Mouse (Mus musculus): ENCODE measurements at regions not wholly inside any gene's neighbourhood (a gene's known extent, or its start where the extent isn't known, plus 50 kb on each side); places are given as distances from the start of the nearest gene placed in this dataset.

GRCm38 (mm10) chr12:70628384-70629365 lies 175.8 kb downstream of the Tmx1 start:
- DNase-seq (ENCODE audit: low spot score in 2 of 2), result peak in 1 of 2 experiments; percentile 8

DNA sequence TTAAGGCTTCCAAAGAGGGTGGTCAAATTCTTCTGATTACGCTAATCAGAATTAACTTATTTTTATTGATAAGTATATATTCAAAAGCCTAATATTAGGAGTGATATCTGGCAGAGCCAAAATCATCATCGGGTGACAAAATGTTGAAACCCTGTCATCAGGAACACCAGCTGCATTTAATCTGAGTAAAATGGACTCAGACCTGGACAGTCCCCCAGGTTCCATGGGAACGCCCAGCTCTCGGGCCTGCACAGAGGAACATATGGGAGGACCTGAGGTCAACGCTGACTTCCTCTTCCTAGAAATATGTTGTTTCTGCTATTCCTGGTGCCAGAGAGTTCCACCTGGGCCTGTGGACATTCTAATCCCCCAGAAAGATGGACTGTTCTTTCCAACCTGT lies 176.5 kb downstream of the Tmx1 start:
- DNase-seq (ENCODE audit: low spot score in 2 of 2), result peak in 1 of 2 experiments; percentile 6

GRCm38 (mm10) chr12:70631281-70631680 lies 178.4 kb downstream of the Tmx1 start:
- DNase-seq (ENCODE audit: low spot score in 2 of 2), result peak in 1 of 2 experiments; percentile 5

DNA sequence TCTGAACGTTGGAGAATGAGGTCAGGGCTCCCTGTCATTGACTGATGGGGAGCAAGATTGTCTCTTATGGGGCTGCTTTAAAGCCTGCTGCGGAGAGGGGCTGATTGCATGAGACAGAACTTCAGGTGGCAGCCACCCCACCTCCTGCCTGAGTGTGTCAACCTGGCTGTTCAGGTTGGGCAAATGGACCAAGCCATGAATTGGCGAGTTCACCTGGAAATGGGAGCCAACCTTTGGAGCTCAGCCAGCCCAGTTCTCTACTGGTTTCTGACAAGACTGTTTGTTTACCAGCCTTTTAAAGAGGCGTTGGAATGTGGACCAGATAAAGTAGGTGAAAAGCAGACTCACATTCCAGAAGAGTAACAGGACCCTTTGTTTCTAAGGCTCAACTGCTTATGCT lies 180.3 kb downstream of the Tmx1 start:
- no peak for DNase-seq (ENCODE audit: low spot score in 2 of 2)

DNA sequence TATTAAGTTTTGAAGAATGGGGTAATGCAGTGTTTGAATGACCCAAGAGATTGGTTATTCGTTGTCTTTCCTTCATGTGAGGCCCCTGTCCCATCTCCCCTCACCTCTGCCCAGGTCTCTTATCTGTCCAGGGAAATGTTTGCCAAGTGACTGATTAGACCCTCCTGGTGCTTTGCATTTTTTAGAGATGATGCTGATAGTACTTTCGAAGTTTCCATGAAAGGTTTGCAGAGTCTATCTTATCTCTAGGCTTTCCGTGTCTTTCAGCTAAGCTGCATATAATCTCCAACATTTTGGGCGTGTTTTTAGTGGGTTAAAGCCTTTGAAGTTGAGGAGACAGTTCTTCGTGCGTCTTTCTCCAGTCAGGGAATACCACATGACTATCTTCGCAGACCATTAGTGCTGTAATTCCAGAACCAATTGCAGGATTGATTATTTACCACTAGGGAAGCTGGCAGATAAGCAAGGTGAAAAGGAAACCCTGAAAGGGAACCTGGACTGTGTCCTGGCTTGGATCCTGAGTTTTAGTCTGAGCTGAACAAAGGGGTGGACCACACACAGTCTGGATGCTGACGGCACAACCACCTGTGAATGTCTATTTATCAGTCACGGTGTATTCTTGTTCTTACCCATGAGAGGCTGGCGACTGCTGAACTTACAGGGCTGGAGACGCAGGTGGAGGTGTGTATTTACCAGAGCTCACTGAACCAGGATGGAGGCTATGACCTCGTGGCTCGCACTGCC lies 180.9 kb downstream of the Tmx1 start:
- DNase-seq (ENCODE audit: low spot score in 2 of 2), result no peak

- no peak for DNase-seq (ENCODE audit: low spot score in 2 of 2)
Observed at GRCm38 (mm10) chr12:70635997-70636396, 183.1 kb downstream of the Tmx1 start.

- DNase-seq (ENCODE audit: low spot score in 2 of 2), result peak in 1 of 2 experiments; percentile 2
Observed at GRCm38 (mm10) chr12:70640186-70640585, 185.1 kb upstream of the Frmd6 start.

- DNase-seq (ENCODE audit: low spot score in 2 of 2), result no peak
Observed at GRCm38 (mm10) chr12:70644910-70645309, 180.4 kb upstream of the Frmd6 start.

DNA sequence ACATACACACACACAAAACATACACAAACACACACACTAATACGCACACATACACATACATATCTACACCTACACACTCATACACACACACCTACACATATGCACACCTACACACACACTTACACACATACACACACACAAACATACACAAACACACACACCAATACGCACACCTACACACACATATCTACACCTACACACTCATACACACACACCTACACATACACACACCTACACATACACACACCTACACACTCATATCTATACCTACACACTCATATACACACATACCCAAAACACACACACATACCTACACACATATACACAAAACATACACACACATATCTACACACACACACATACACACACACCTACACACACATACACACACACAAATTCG lies 179.9 kb upstream of the Frmd6 start:
- DNase-seq (ENCODE audit: low spot score in 2 of 2), result no peak

DNA sequence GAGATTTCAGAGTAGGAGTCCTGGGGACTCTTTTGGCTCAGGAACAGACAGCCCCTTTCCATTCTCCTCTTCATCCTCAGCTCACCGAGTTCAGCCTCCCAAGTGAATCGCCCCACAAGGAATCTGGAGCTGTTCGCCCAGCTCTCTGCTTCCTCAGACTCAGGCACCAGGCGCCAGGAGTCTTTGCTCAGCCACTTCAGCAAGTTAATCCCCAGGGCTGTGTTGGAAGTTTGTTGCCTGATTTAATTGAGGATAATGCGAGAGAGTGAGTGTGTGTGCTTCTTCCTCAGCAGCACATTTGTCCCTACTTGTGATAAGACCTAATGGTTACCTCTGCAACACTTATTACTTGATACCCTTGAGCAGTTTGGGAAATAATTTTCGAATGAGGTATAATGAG lies 177.8 kb upstream of the Frmd6 start:
- DNase-seq (ENCODE audit: low spot score in 2 of 2), result no peak

DNA sequence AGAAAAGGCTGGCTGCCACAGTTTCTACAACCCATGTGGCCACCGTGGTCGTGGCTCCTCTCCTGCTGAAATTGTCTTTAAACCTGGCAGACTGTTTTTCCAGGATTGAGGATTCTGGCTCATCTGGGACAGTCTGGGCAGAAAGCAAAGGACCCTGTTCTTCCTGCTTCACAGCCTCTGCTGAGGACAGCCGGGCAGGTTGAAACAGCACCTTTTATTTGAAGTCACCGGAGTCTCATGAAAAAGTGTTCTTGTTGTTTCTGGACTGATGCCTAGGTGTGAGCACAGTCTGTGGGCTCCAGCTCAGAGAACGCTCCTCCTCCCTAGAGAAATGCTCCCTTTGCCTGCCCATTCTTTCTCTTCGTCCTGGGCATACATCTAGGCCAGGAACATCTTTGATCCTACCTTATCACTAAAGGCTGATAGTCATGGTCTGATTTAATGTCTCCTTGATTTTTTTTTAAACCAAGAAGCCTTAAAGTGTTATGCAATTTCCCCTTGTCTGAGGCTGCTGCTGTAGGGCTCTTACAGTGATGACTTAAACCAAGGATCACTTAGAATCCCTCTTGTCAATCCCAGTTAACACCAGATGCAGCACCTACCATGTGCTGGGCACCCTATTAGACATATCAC lies 177.0 kb upstream of the Frmd6 start:
- DNase-seq (ENCODE audit: low spot score in 2 of 2), result no peak

DNA sequence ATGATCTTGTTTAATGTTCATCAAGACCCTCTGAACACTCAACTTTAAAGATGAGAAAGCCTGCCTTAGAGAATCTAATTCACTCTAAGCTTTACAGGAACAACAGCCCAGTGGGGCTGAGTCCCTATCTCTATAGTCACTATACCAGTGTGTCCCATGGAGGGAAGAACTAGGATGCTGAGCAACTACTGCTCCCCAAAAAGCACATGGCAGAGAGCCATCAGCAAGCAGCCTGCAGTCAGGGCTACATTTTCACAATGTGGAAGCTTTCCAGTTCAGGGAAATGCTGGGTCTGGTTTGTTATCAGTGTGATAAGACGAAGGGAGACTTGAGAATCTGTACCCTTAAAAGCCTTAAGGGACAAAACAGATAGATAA lies 176.5 kb upstream of the Frmd6 start:
- DNase-seq (ENCODE audit: low spot score in 2 of 2), result no peak

- DNase-seq (ENCODE audit: low spot score in 2 of 2), result no peak
Observed at GRCm38 (mm10) chr12:70649691-70650090, 175.6 kb upstream of the Frmd6 start.

DNA sequence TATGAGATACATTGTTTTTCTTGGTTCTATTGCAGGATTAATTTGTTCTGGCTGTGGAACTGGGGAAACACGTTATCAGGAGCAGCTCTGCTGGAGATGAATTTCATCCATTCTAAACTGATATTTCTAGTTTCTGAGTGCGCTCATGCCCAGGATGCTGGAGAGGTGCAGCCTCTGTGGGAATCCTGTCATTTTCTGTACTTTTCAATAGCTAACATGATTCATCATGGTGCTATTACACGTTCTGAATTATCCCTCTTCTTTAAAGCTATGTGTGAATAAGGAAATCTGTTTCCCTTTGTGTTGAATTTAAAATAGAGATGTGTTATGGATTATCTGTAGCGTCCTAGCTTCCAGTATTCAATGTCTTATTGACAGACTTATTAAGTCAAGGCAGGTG lies 174.8 kb upstream of the Frmd6 start:
- no peak for DNase-seq (ENCODE audit: low spot score in 2 of 2)

DNA sequence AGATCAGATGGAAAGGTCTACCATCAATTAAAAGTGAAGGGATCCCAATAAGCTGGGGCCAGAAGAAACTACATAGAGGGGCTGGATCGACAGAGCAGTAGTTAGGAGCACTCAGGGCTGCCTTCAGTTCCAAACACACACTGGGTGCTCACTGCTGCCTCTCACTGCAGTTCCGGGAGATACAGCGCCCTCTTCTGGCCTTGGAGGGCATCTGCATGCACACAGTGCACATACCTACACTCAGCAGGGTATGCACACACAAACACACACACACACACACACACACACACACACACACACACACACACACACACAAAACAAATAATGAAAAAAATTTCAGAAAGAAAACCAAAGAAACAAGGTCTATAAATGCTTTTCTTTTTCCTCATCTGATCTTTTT lies 172.6 kb upstream of the Frmd6 start:
- DNase-seq (ENCODE audit: low spot score in 2 of 2), result no peak

DNA sequence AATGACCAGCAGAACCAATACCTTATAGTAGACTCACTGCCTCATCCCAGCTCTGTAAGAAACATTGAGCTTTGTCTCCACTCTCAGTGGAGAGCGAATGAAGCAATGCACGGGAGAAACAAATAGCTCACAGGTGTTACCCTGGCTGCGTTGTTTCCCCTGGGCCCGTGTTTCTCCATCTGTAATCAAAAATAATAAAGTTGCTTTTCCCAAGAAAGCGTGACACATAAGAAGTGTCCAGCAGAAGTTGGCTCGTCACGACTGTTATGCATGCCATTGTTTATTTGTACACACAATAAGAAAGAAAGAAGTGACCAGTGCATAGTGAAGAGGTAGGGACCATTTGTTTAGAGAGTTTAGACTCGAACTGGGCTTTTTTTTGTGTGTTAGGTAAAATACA lies 171.3 kb upstream of the Frmd6 start:
- DNase-seq (ENCODE audit: low spot score in 2 of 2), result no peak

- peak in 1 of 2 experiments; percentile 41 for DNase-seq (ENCODE audit: low spot score in 2 of 2)
Observed at GRCm38 (mm10) chr12:70654546-70654945, 170.8 kb upstream of the Frmd6 start.

GRCm38 (mm10) chr12:70655411-70655811 lies 169.9 kb upstream of the Frmd6 start:
- DNase-seq (ENCODE audit: low spot score in 2 of 2), result no peak

- no peak for DNase-seq (ENCODE audit: low spot score in 2 of 2)
Observed at GRCm38 (mm10) chr12:70655900-70656544, 169.3 kb upstream of the Frmd6 start.

DNA sequence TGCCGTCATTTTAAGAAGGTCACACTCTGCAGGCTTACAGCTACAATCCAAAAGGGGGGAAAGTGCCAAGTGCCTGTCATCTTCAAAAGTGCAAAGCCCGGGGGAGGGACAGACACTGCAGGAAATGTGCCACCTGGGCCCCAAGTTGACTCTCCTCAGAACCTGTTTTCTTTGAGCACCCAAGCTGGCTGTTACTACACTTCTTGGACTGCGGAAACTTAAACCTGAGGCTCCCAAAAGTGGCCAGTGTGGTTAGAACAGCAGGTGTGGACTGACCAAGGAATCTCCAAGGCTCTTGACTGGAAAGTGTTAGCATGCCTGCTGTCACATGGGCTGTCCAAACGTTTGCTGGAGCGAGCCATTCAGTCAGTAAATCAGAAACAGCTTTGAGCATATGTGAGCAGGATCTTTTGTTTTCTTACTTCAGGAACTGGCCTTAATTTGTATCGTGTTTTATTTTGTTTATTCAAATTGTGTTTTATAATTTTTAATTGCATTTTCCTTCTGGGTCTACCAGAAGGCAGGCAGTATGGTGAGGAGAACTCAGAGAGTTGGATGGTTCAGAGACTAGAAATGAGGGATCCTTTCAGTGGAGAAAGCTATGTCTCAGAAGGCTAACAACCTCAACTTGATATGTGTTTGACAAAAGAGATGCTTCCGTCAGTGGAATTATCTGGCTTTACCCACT lies 168.4 kb upstream of the Frmd6 start:
- no peak for DNase-seq (ENCODE audit: low spot score in 2 of 2)

- DNase-seq (ENCODE audit: low spot score in 2 of 2), result no peak
Observed at GRCm38 (mm10) chr12:70657493-70657810, 167.9 kb upstream of the Frmd6 start.
